Mouse (Mus musculus): ENCODE measurements around the gene Gpd1. TPM values are rescaled to one million over a fixed set of nuclear protein-coding genes. Genes with fewer than 3 reads are reported as not detected.
"Not testable (repeated sequence)": the region's sequence is repeated elsewhere in the genome, so short reads cannot be mapped to it uniquely, and the experiment has no call there.

Gene Gpd1
- polyA plus RNA-seq, 1 experiment, result 6.6 TPM

DNA sequence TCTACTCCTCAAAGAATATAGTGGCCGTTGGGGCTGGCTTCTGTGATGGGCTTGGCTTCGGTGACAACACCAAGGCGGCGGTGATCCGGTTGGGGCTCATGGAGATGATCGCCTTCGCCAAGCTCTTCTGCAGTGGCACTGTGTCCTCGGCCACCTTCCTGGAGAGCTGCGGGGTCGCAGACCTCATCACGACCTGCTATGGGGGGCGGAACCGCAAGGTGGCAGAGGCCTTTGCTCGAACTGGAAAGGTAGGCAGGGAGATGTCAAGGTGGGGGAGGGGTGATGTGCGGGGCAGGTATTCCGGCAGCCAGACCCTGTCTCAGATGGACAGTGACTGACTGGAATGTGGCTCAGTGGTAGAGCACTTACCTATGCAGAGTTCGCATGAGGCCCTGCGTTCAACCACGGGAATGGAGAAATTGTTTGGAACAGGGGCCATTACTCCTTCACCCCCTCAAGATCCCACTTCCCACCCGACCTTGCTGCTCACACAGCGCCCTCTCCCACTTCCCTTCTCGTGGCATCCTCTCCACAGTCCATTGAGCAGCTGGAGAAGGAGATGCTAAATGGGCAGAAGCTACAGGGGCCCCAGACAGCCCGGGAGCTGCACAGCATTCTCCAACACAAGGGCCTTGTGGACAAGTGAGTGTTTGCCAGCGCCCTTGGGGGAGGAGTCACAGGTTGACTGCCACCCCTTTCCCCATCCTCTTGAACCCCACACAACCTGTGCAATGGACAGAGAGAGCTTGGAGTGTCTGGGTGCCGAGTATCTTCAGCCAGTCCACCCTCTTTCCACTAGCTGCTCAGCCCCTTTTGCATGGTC, 4.8 kb downstream of the Gpd1 start:
- TF ChIP-seq CTCF (IDR thresholded peaks at IDR 0.05; ENCODE audit: control insufficient read depth, insufficient read depth, low read length) (no peak), POLR2A (IDR thresholded peaks at IDR 0.05; ENCODE audit: borderline replicate concordance, control insufficient read depth, low read depth, low read length) (no peak)
- 83% methylated on average over 25 of the region's 25 CpGs for WGBS
- no peak overlapping the region for H3K27ac ChIP-seq (ENCODE audit: control insufficient read depth, insufficient read depth, low read depth, low read length, poor library complexity)
- H3K4me1 ChIP-seq (ENCODE audit: control insufficient read depth, insufficient read depth, low read length), result no peaks in the 10 kb centered on the region; the same call in none of the 2 replicates
- H3K4me3 ChIP-seq (replicated peaks; ENCODE audit: control insufficient read depth, low read depth, low read length), result no peak overlapping the region

DNA sequence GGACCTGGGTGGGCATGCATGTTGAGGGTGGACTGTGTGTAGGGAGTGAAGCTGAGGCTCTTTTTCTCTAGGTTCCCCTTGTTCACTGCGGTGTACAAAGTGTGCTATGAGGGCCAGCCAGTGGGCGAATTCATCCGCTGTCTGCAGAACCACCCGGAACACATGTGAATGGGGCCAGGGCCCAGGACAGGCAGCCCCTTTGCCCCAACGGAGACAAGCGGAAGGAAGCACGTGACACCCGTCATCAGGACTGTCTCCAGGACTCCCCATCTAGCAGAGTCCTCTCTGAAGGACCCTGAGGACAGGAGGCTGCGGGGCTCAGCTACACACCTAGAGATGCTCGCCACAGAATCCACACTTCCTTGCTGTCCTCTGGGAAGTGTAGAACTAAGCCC, 5.8 kb downstream of the Gpd1 start:
- TF ChIP-seq CTCF (IDR thresholded peaks at IDR 0.05; ENCODE audit: control insufficient read depth, insufficient read depth, low read length) (no peak), POLR2A (IDR thresholded peaks at IDR 0.05; ENCODE audit: borderline replicate concordance, control insufficient read depth, low read depth, low read length) (no peak)
- WGBS, result 46% methylated on average over 10 of the region's 10 CpGs
- no peak overlapping the region for H3K27ac ChIP-seq (ENCODE audit: control insufficient read depth, insufficient read depth, low read depth, low read length, poor library complexity)
- no peak overlapping the region for H3K4me3 ChIP-seq (replicated peaks; ENCODE audit: control insufficient read depth, low read depth, low read length)
- H3K4me1 ChIP-seq (ENCODE audit: control insufficient read depth, insufficient read depth, low read length), result no peaks in the 10 kb centered on the region; the same call in 1 of the 2 replicates

DNA sequence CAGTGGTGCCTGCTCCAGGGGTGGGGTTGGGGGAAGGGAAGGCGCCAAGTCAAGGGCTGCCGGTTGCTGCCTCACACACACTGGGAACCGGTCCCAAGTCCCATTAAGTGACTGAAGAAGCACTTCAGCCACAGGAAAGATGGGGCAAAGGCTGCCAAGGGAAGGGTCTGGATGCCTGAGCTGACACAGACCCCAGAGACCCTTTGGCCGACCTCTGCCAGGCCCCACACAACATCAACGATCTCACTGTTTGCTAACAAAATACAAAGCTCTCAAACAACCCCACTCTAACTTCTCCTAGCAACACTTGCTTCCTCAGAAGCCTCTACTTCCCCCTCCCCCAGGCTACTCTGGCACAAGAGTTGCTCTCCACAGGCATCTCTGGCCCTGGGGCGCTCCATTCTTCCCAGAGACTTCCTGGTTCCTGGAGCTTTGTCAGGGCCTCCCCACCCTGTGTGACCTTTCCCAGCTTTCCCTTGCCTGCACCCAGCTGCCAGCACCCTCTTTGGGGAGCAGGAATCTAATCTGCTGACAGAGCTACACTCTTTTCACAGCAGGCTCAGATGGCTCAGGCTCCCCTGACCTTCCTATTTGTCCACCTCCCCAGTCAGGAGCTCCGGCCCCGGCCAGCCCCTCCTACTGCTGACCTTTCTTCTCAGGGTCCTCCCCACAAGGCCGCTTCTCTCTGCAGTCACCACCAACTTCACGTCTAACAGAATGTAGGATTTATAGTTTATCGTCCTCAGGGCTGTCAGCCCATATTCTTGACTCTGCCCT, 6.4 kb downstream of the Gpd1 start:
- Histone ChIP-seq H3K27ac (ENCODE audit: control insufficient read depth, insufficient read depth, low read depth, low read length, poor library complexity) (peak overlapping the region; percentile 30; the same call in 1 of the 2 replicates), H3K4me1 (ENCODE audit: control insufficient read depth, insufficient read depth, low read length) (no peaks in the 10 kb centered on the region; the same call in 1 of the 2 replicates), H3K4me3 (replicated peaks; ENCODE audit: control insufficient read depth, low read depth, low read length) (no peak overlapping the region)
- WGBS, result 25% methylated on average over 11 of the region's 11 CpGs
- TF ChIP-seq CTCF (IDR thresholded peaks at IDR 0.05; ENCODE audit: control insufficient read depth, insufficient read depth, low read length), result no peak
- TF ChIP-seq POLR2A (IDR thresholded peaks at IDR 0.05; ENCODE audit: borderline replicate concordance, control insufficient read depth, low read depth, low read length), result no peak

DNA sequence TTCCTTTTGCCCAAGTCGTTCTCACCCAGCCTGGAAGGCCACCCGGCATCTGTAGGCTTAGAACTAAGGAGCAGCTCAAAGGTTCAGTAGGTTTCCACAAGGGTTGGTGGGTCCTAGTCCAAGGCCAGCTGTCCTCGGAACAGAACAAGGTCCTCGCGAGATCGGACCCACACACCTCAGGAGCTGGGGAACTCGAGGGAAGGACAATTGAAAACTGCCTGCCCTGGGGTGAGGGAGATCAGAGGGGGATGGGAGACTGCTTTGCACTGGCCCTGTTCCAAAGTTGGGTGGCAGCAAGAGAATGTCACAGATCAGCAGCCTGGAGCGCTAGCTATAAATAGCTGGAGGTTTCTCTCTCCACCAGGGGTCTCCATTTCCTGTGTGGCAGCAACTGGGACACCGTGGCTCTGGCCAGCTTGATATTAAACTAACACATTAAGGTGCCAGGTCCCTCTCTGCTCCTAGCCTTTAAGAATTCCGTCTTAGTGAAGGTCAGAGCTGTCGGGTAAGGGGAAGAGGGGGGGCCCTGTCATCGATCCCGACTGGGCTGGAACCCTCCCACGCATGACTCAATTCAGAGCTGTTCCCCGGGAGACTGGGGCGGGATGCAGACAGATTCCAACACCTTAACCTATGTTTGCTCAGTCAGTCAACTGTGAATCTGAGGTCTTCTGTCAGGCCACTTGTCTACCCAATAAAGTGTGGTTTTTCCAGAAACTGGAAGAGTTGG, 7.1 kb downstream of the Gpd1 start:
- WGBS, result 13% methylated on average over 16 of the region's 16 CpGs
- Histone ChIP-seq H3K4me3 (replicated peaks; ENCODE audit: control insufficient read depth, low read depth, low read length) (no peak overlapping the region), H3K4me1 (ENCODE audit: control insufficient read depth, insufficient read depth, low read length) (no peaks in the 10 kb centered on the region; the same call in 1 of the 2 replicates), H3K27ac (ENCODE audit: control insufficient read depth, insufficient read depth, low read depth, low read length, poor library complexity) (0 out of 2 replicates have a peak overlapping the region, but pooled peaks have one; percentile 9)
- 0 out of 2 replicates have a peak, but pooled peaks have one; percentile 22 for TF ChIP-seq CTCF (IDR thresholded peaks at IDR 0.05; ENCODE audit: control insufficient read depth, insufficient read depth, low read length)
- TF ChIP-seq POLR2A (IDR thresholded peaks at IDR 0.05; ENCODE audit: borderline replicate concordance, control insufficient read depth, low read depth, low read length), result no peak

DNA sequence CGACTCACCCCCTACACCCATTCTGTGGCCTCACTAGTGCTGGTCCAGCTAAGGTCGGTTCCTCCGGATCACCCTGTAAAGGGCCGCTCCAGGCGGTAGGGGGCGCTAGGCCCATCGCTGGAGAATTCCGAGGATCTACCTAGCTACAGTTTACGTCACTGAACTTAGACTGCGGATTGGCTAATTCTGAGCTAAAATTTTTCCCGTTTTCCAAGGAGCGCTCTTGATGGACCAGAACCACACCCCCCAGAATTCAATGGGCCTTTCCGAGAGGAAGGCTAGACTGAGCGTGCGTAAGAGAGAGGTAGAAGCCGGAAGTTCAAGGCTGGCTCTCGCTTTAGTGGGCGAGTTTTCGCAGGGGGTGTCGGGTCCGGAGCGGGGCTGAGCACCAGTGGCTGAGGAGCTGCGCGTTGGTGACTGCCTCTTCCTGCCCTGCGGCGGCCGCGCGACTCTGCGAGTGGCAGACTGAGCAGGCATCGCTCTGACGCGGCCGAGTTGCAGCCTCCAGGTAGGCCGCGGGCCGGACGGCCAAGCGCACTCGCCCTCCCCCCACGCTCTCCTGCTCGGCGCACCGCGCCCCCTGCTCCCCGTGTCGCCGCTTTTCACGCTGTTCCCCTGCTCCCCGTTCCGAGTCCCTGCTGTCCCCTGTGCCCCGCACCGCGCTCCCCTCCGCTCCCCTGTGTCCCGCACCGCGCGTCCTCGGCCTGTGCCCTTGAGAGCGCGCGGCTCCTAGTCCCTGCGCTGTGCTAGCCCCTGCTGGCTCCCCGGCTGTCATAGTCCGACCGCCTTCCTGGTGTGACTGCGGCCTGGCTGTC, 8.2 kb downstream of the Gpd1 start, which contains the start of gene Cox14:
Gene Cox14, plus strand, starts transcription at position 278 of the 815 bp plus-strand sequence.
- Histone ChIP-seq H3K27ac (ENCODE audit: control insufficient read depth, insufficient read depth, low read depth, low read length, poor library complexity) (peak within 1 kb of the TSS; percentile 89), H3K4me3 (replicated peaks; ENCODE audit: control insufficient read depth, low read depth, low read length) (peak within 1 kb of the TSS; percentile 91), H3K4me1 (ENCODE audit: control insufficient read depth, insufficient read depth, low read length) (no peaks in the 10 kb centered on the region; the same call in 1 of the 2 replicates)
- peak; percentile 85 for TF ChIP-seq POLR2A (IDR thresholded peaks at IDR 0.05; ENCODE audit: borderline replicate concordance, control insufficient read depth, low read depth, low read length)
- peak; percentile 97 for TF ChIP-seq CTCF (IDR thresholded peaks at IDR 0.05; ENCODE audit: control insufficient read depth, insufficient read depth, low read length)
- under 1% methylated on average over 68 of the region's 68 CpGs for WGBS

DNA sequence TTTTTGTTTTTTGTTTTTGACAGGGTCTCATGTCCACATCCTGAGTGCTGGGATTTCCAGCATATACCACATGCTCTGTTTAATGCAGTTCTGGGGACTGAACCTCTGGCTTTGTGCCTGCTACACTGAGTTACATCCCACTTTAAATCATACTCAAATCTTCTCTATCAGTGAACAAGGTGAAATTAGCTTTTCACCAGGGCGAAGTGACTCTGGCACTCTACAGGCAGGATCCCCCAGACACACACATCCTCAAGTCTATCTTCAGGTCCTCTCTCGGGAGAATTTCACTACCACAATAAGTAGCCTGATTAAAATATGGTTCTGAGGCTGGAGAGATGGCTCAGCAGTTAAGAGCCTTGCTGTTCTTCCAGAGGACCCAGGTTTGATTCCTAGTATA, 9.2 kb downstream of the Gpd1 start:
- whole genome bisulfite sequencing, result 51% methylated on average over 2 of the region's 2 CpGs
- TF ChIP-seq POLR2A (IDR thresholded peaks at IDR 0.05; ENCODE audit: borderline replicate concordance, control insufficient read depth, low read depth, low read length) (no peak), CTCF (IDR thresholded peaks at IDR 0.05; ENCODE audit: control insufficient read depth, insufficient read depth, low read length) (no peak)

DNA sequence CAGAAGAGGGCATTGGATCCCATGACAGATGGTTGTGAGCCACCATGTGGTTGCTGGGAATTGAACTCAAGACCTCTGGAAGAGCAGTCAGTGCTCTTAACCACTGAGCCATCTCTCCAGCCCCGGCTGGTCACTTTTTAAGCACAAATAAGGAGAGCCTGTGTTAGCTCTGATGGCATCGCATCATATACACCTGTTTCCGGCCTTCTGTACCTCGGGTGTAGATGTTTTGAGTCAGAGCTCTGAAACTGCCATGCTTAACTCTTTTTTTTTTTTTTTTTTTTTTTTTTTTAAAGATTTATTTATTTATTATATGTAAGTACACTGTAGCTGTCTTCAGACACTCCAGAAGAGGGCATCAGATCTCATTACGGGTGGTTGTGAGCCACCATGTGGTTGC, 9.7 kb downstream of the Gpd1 start:
- 72% methylated on average over 5 of the region's 5 CpGs for WGBS
- H3K4me1 ChIP-seq (ENCODE audit: control insufficient read depth, insufficient read depth, low read length); H3K4me3 ChIP-seq (replicated peaks; ENCODE audit: control insufficient read depth, low read depth, low read length); H3K27ac ChIP-seq (ENCODE audit: control insufficient read depth, insufficient read depth, low read depth, low read length, poor library complexity): not testable (repeated sequence)

More for the DNA sequence above, 9.2 kb downstream of the Gpd1 start:
- no peak overlapping the region for H3K27ac ChIP-seq (ENCODE audit: control insufficient read depth, insufficient read depth, low read depth, low read length, poor library complexity)
- no peak overlapping the region for H3K4me3 ChIP-seq (replicated peaks; ENCODE audit: control insufficient read depth, low read depth, low read length)
- no peaks in the 10 kb centered on the region; the same call in 1 of the 2 replicates for H3K4me1 ChIP-seq (ENCODE audit: control insufficient read depth, insufficient read depth, low read length)

All from bone marrow, adult 2 months (tissue).